ENCODE assay signal across 8 mouse cellular contexts in genomic region chr16:21192509-21193354, GRCm38 (mm10). TPM values are rescaled to one million over a fixed set of nuclear protein-coding genes. Genes with fewer than 3 reads are reported as not detected.
DNase-seq lines count a peak whose midpoint lies in the region; ATAC-seq lines count a peak whose summit lies in the region.

No protein-coding gene starts in this region.

- no peak overlapping the region for H3K27ac ChIP-seq in midbrain, embryonic 16.5 days (ENCODE audit: low read length)

- H3K9me3 ChIP-seq in midbrain, embryonic 16.5 days (replicated peaks; ENCODE audit: control insufficient read depth, low read length, poor library complexity, severe bottlenecking) = no peaks in the 10 kb centered on the region

- no peaks in the 10 kb centered on the region for H3K27me3 ChIP-seq in midbrain, embryonic 16.5 days (ENCODE audit: control insufficient read depth, insufficient read depth, low read depth, low read length)

- 41% methylated on average over 7 of the region's 7 CpGs for WGBS in midbrain, embryonic 16.5 days

- no peak overlapping the region for H3K4me3 ChIP-seq in midbrain, embryonic 16.5 days (ENCODE audit: low read depth, low read length)

- DNase-seq in cerebellum, adult 9-11 months = no peak
- peak; percentile 90 for DNase-seq in 3T3-L1 (ENCODE audit: low read depth, low spot score)
- peak; percentile 53 for DNase-seq in c-Kit-positive CD71-negative TER-119-negative erythroid progenitor cells, embryonic 14.5 days (ENCODE audit: low read depth)
- DNase-seq in layer of hippocampus, adult 9-10 months (ENCODE audit: low spot score) = peak; percentile 61
- no peak for DNase-seq in ovary, adult 18-20 months (ENCODE audit: low spot score)

- no peak overlapping the region for H3K4me2 ChIP-seq in midbrain, embryonic 16.5 days (ENCODE audit: low read length)

- no peaks in the 10 kb centered on the region for H3K36me3 ChIP-seq in midbrain, embryonic 16.5 days (ENCODE audit: control insufficient read depth, insufficient read depth, low read length)

- peak; percentile 61; the same call in 1 of the 2 replicates for ATAC-seq in cerebellum, adult (ENCODE audit: insufficient number of reproducible peaks, low FRiP score, low TSS enrichment)
- peak; percentile 65; the same call in 1 of the 2 replicates for ATAC-seq in granulocyte monocyte progenitor cell, adult 5-6 weeks (replicated peaks; ENCODE audit: poor library complexity, severe bottlenecking)
- ATAC-seq in midbrain, embryonic 16.5 days = peak; percentile 83

- peaks cover 4% of the 10 kb centered on the region; the same call in 1 of the 2 replicates for H3K4me1 ChIP-seq in midbrain, embryonic 16.5 days (ENCODE audit: control insufficient read depth, insufficient read depth, low read length)

- peak overlapping the region; percentile 28; the same call in 1 of the 2 replicates for H3K9ac ChIP-seq in midbrain, embryonic 16.5 days (ENCODE audit: low read depth, low read length)

RNA-seq across cellular contexts. Expression of gene Ephb3, which starts 11.8 kb away (rescaled TPM):
- total RNA-seq in granulocyte monocyte progenitor cell, adult 5-6 weeks (2014; fragmentation: Nextera tagmentation) = not detected in 2 replicates
- not detected in 2 replicates for total RNA-seq in granulocyte monocyte progenitor cell, adult 5-6 weeks (2017)
- polyA plus RNA-seq in midbrain, embryonic 16.5 days (2015; fragmentation: Nextera tagmentation; extraction: Ambion mirVana) = 10.3 and 11.3 TPM in 2 replicates

RNA-seq across cellular contexts. Expression of gene Teddm3, which starts 38.9 kb away (rescaled TPM):
- total RNA-seq in granulocyte monocyte progenitor cell, adult 5-6 weeks (2014; fragmentation: Nextera tagmentation) = not detected in 2 replicates
- total RNA-seq in granulocyte monocyte progenitor cell, adult 5-6 weeks (2017) = not detected in 2 replicates
- not detected in 2 replicates for polyA plus RNA-seq in midbrain, embryonic 16.5 days (2015; fragmentation: Nextera tagmentation; extraction: Ambion mirVana)

Comparison
In these comparisons a context has a peak if more than half of its experiments do, and no peak if none do; other contexts are left out.
1. DNase-seq: peak in 3T3-L1 (single experiment), c-Kit-positive CD71-negative TER-119-negative erythroid progenitor cells, embryonic 14.5 days (single experiment) and layer of hippocampus, adult 9-10 months (single experiment); none in cerebellum, adult 9-11 months (single experiment) and ovary, adult 18-20 months (single experiment).
2. Peak in every context shown above with its lines, with median percentiles within 50 percentile points of each other: ATAC-seq.